Mouse (Mus musculus) spleen, postnatal 4 days (tissue): ENCODE data around the gene Fam155a.

Experiments
- DNase-seq, 2 experiments: peaks; one replicate each; pipeline ENCODE4 v3.0.0; 2022; ENCODE audit warnings: low spot score in 2 of 2

The Fam155a gene

GRCm38 (mm10) chr8:9180686-9181315 lies 590.2 kb downstream of the Fam155a start:
- no peak for DNase-seq

- no peak for DNase-seq
Measured at GRCm38 (mm10) chr8:9176974-9177373, 594.0 kb downstream of the Fam155a start.

- DNase-seq = no peak
Measured at GRCm38 (mm10) chr8:9174865-9175565, 595.9 kb downstream of the Fam155a start.

GRCm38 (mm10) chr8:9171848-9172247 lies 599.1 kb downstream of the Fam155a start:
- DNase-seq = no peak

- DNase-seq = no peak
Measured at GRCm38 (mm10) chr8:9167995-9168394, 603.0 kb downstream of the Fam155a start.

GRCm38 (mm10) chr8:9161606-9162005 lies 609.4 kb downstream of the Fam155a start:
- DNase-seq = no peak

- DNase-seq = no peak
Measured at GRCm38 (mm10) chr8:9159322-9159721, 611.6 kb downstream of the Fam155a start.

- DNase-seq = no peak
Measured at GRCm38 (mm10) chr8:9158652-9159051, 612.3 kb downstream of the Fam155a start.

GRCm38 (mm10) chr8:9157141-9157781 lies 613.7 kb downstream of the Fam155a start:
- no peak for DNase-seq
